Mouse (Mus musculus) forebrain, embryonic 14.5 days (tissue): ENCODE measurements at regions not wholly inside any gene's neighbourhood (a gene's known extent, or its start where the extent isn't known, plus 50 kb on each side); places are given as distances from the start of the nearest gene placed in this dataset.
A peak's percentile ranks its signal among the peaks of the same experiment; 100 is the strongest.

Source experiments
- ATAC-seq: fragments of 200-750 bp; cut with Nextera tagmentation; 2 replicates; pipeline ENCODE4 v1.8.0; 2017; ENCODE audit warnings: mild to moderate bottlenecking, moderate library complexity
- DNase-seq: peaks from one replicate; pipeline ENCODE4 v3.0.0-alpha.2; 2015; ENCODE audit warnings: low spot score
- H3K27ac ChIP-seq: fragments of 300-500 bp; sonication (generic); 2 replicates; pipeline ENCODE4 v1.5.1; 2014; ENCODE audit warnings: low read depth, mild to moderate bottlenecking, control low read depth, low read length, moderate library complexity
- H3K27me3 ChIP-seq: fragments of 300-500 bp; sonication (generic); replicated peaks from 2 replicates; pipeline ENCODE4 v1.6.1; 2014; ENCODE audit warnings: low read length, control low read depth, mixed read lengths; ENCODE audit not compliant: control insufficient read depth, insufficient read depth
- H3K36me3 ChIP-seq: fragments of 300-500 bp; sonication (generic); 2 replicates; pipeline ENCODE4 v1.6.1; 2014; ENCODE audit warnings: low read length, control low read depth; ENCODE audit not compliant: control insufficient read depth, insufficient read depth
- H3K4me1 ChIP-seq: fragments of 300-500 bp; sonication (generic); 2 replicates; pipeline ENCODE4 v1.6.1; 2014; ENCODE audit warnings: antibody characterized with exemption, low read length, control low read depth; ENCODE audit not compliant: control insufficient read depth, insufficient read depth
- H3K4me2 ChIP-seq: fragments of 300-500 bp; sonication (generic); 2 replicates; pipeline ENCODE4 v1.6.1; 2014; ENCODE audit warnings: mild to moderate bottlenecking, control low read depth, low read length
- H3K4me3 ChIP-seq: fragments of 300-500 bp; sonication (generic); 2 replicates; pipeline ENCODE4 v1.5.1; 2014; ENCODE audit warnings: low read depth, low read length, control low read depth
- H3K9ac ChIP-seq: fragments of 300-500 bp; sonication (generic); 2 replicates; pipeline ENCODE4 v1.6.1; 2014; ENCODE audit warnings: mild to moderate bottlenecking, low read length, control low read depth, moderate library complexity
- H3K9me3 ChIP-seq: fragments of 300-500 bp; sonication (generic); replicated peaks from 2 replicates; pipeline ENCODE4 v1.6.1; 2016; ENCODE audit warnings: low read length, control low read depth, mixed read lengths; ENCODE audit not compliant: control insufficient read depth
- WGBS: fragments of 180-500 bp; shearing (Covaris S2); extraction: QIAGEN DNeasy Blood & Tissue Kit; methylation state at CpG from one replicate; pipeline ENCODE4 v1.1.7; 2014; 5-methylcytosine and 5-hydroxymethylcytosine counted together

GRCm38 (mm10) chr4:70160525-70161224, 249.6 kb downstream of the Cdk5rap2 start:
- no peaks in the 10 kb centered on the region for H3K9me3 ChIP-seq
- no peak overlapping the region for H3K9ac ChIP-seq
- no peaks in the 10 kb centered on the region for H3K36me3 ChIP-seq
- no peak overlapping the region for H3K4me3 ChIP-seq
- 80% methylated on average over 1 of the region's 1 CpGs for WGBS
- no peak overlapping the region for H3K4me2 ChIP-seq
- DNase-seq: no peak
- no peak for ATAC-seq
- H3K4me1 ChIP-seq: no peaks in the 10 kb centered on the region
- H3K27me3 ChIP-seq: no peaks in the 10 kb centered on the region
- no peak overlapping the region for H3K27ac ChIP-seq

GRCm38 (mm10) chr4:70160062-70160461, 250.2 kb downstream of the Cdk5rap2 start:
- no peak overlapping the region for H3K9ac ChIP-seq
- no peaks in the 10 kb centered on the region for H3K27me3 ChIP-seq
- DNase-seq (no peak), ATAC-seq (no peak)
- no peak overlapping the region for H3K4me3 ChIP-seq
- WGBS: 95% methylated on average over 1 of the region's 1 CpGs
- no peaks in the 10 kb centered on the region for H3K4me1 ChIP-seq
- no peaks in the 10 kb centered on the region for H3K9me3 ChIP-seq
- no peaks in the 10 kb centered on the region for H3K36me3 ChIP-seq
- H3K27ac ChIP-seq: no peak overlapping the region
- H3K4me2 ChIP-seq: no peak overlapping the region

DNA sequence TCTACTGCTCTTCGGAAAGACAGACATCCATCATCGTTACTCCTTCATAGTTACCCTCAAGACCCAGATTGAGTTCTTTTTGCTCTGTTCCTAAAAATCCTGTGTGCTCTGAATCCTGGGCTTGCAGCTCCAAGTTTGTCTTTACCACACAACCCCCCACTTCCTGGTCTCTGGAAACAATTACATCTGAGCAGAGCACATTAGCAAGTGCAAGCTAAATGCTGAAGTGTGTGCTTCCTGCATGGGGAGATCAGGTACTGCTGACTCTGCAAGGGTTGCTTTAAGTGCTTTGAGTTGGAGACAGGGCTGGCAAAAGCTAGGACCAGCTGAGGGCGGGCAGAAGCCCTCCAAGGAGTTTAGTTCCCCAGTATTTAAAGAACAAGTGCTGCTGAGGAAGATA, 257.1 kb downstream of the Cdk5rap2 start:
- no peak overlapping the region for H3K4me2 ChIP-seq
- H3K9me3 ChIP-seq: no peaks in the 10 kb centered on the region
- no peaks in the 10 kb centered on the region for H3K27me3 ChIP-seq
- H3K4me3 ChIP-seq: no peak overlapping the region
- H3K4me1 ChIP-seq: no peaks in the 10 kb centered on the region
- no peak overlapping the region for H3K27ac ChIP-seq
- no peak for ATAC-seq
- DNase-seq: no peak
- WGBS: 75% methylated on average over 3 of the region's 3 CpGs
- no peak overlapping the region for H3K9ac ChIP-seq
- no peaks in the 10 kb centered on the region for H3K36me3 ChIP-seq

GRCm38 (mm10) chr4:70109011-70109410, 301.2 kb downstream of the Cdk5rap2 start:
- H3K4me1 ChIP-seq: no peaks in the 10 kb centered on the region
- DNase-seq (no peak), ATAC-seq (no peak)
- H3K4me2 ChIP-seq: no peak overlapping the region
- H3K36me3 ChIP-seq: no peaks in the 10 kb centered on the region
- no peaks in the 10 kb centered on the region for H3K27me3 ChIP-seq
- no peak overlapping the region for H3K4me3 ChIP-seq
- H3K9ac ChIP-seq: no peak overlapping the region
- no peaks in the 10 kb centered on the region for H3K9me3 ChIP-seq
- H3K27ac ChIP-seq: no peak overlapping the region

GRCm38 (mm10) chr4:70105776-70106175, 304.5 kb downstream of the Cdk5rap2 start:
- ATAC-seq (no peak), DNase-seq (no peak)
- Histone ChIP-seq H3K9me3 (no peaks in the 10 kb centered on the region), H3K27ac (no peak overlapping the region), H3K36me3 (no peaks in the 10 kb centered on the region), H3K9ac (no peak overlapping the region), H3K4me3 (no peak overlapping the region), H3K27me3 (no peaks in the 10 kb centered on the region), H3K4me1 (no peaks in the 10 kb centered on the region), H3K4me2 (no peak overlapping the region)
- WGBS: 90% methylated on average over 2 of the region's 2 CpGs

- no peaks in the 10 kb centered on the region for H3K4me1 ChIP-seq
- H3K36me3 ChIP-seq: no peaks in the 10 kb centered on the region
- no peak overlapping the region for H3K4me3 ChIP-seq
- 77% methylated on average over 3 of the region's 3 CpGs for WGBS
- H3K9ac ChIP-seq: no peak overlapping the region
- no peaks in the 10 kb centered on the region for H3K9me3 ChIP-seq
- no peak for ATAC-seq
- DNase-seq: no peak
- H3K4me2 ChIP-seq: no peak overlapping the region
- H3K27ac ChIP-seq: no peak overlapping the region
- no peaks in the 10 kb centered on the region for H3K27me3 ChIP-seq
Observed at GRCm38 (mm10) chr4:70097353-70097752, 312.9 kb downstream of the Cdk5rap2 start.

- H3K4me1 ChIP-seq: no peaks in the 10 kb centered on the region
- H3K9ac ChIP-seq: no peak overlapping the region
- no peak overlapping the region for H3K4me3 ChIP-seq
- ATAC-seq: no peak
- no peak for DNase-seq
- H3K27ac ChIP-seq: no peak overlapping the region
- H3K27me3 ChIP-seq: no peaks in the 10 kb centered on the region
- H3K4me2 ChIP-seq: no peak overlapping the region
- no peaks in the 10 kb centered on the region for H3K36me3 ChIP-seq
- no peaks in the 10 kb centered on the region for H3K9me3 ChIP-seq
Observed at GRCm38 (mm10) chr4:70078206-70078605, 332.0 kb downstream of the Cdk5rap2 start.

DNA sequence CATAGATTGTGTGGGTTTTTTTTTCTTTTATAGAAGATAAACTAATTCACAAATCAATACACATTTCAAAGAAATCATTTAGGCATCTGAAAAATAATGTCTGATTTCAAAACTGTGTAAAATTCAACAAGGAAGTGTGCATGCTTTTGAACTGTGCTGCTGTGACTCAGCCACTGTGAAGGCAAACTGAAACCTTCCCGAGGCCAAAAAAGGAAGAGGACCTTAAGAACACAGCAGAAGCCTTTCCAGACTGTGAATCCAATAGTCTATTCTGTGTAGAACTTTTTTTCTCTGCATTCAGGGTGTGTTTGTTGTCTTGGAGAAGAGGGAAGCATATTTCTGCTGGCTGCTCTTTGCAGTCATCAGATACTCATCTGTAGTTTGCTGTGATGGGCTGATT, 347.7 kb downstream of the Cdk5rap2 start:
- Histone ChIP-seq H3K4me1 (no peaks in the 10 kb centered on the region), H3K9me3 (no peaks in the 10 kb centered on the region), H3K9ac (no peak overlapping the region), H3K27ac (no peak overlapping the region), H3K36me3 (no peaks in the 10 kb centered on the region), H3K27me3 (no peaks in the 10 kb centered on the region), H3K4me2 (no peak overlapping the region), H3K4me3 (no peak overlapping the region)
- DNase-seq: no peak
- WGBS: 55% methylated on average over 1 of the region's 1 CpGs
- no peak for ATAC-seq

GRCm38 (mm10) chr4:70058831-70059544, 351.3 kb downstream of the Cdk5rap2 start:
- Histone ChIP-seq H3K9me3 (no peaks in the 10 kb centered on the region), H3K4me1 (no peaks in the 10 kb centered on the region), H3K9ac (no peak overlapping the region), H3K27me3 (no peaks in the 10 kb centered on the region), H3K4me3 (no peak overlapping the region), H3K36me3 (no peaks in the 10 kb centered on the region), H3K4me2 (no peak overlapping the region), H3K27ac (peak overlapping the region; percentile 71; the same call in 1 of the 2 replicates)
- 74% methylated on average over 12 of the region's 12 CpGs for WGBS
- peak; percentile 69 for DNase-seq
- peak; percentile 90 for ATAC-seq
